Mouse (Mus musculus) urinary bladder, postnatal 36 days (tissue): ENCODE data around the gene Enpp3.

Experiments used
- DNase-seq, 2 experiments: peaks; one replicate each; pipeline ENCODE4 v3.0.0; 2022; ENCODE audit warnings: low spot score in 2 of 2, mixed read lengths in 1 of 2

Gene Enpp3

DNA sequence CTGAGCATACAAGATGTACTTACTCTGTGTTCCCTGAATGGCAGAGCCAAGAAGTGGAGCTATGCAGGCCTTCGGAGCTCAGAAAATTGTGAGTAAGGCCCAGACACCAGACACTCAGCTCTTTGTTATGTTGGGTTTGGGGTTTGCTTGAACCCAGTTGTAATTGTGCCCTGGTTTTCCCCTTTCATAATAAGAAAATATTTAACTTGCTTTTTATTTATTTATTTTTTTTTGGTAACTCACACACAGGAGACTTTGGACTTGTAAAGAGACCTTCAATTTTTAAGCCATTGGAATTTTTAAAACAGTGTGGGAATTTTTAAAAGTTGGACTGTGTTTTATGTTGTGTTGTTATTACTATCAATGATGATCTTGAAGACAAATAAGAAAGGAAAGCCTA is at the start of gene Enpp3:
TSS of gene Enpp3 (minus strand) at position 148 of the 400 bp plus-strand sequence.
- DNase-seq = no peak

DNA sequence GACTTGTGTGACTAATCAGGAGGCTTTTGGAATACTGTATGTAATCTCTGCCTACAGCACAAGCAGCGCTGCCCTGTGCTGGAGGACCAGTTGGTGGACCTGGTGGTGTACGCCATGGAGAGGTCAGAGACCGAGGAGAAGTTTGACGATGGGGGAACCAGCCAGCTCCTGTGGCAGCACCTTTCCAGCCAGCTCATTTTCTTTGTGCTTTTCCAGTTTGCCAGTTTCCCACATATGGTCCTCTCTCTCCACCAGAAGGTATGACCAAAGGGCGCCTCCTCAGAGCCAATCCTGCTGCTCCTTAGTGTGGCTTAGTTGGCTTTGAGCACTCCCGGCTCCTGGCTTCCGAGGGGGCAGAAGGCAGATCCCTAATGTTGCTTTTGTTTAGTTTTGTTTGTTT is 45.7 kb upstream of the Enpp3 start:
- DNase-seq = no peak

GRCm38 (mm10) chr10:24886008-24886407 is 43.4 kb upstream of the Enpp3 start:
- DNase-seq = no peak

GRCm38 (mm10) chr10:24873624-24874023 is 31.0 kb upstream of the Enpp3 start:
- DNase-seq = no peak

DNA sequence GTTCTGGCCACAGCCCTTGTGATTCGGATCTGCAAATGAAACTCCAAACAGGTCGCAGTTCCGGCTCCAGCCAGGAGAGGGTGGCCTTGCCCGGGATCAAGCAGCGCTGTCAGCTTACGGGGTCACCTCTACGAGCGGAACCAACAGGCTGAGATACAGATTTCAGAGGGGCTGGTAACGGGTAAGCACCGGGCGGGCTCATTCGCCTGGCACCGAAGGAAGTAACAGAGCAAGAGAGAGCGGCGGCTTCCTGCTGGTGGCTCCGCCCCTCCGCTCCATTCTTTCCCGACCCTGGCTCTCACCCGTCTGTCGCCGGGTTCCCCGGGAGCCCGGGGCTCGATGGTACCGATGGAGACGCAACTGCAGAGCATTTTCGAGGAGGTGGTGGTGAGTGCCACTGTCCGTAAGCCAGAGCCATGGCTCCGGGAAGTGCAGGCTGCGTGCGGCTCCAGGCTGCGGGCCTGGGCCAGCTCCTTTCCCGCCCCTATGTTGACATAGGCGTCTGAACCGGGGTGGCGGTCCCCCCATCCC is 27.2 kb upstream of the Enpp3 start, which contains the start of gene Med23:
TSS of gene Med23 (plus strand) at position 227 of the 531 bp plus-strand sequence.
- DNase-seq = peak; percentile 97 to 99

- DNase-seq = no peak
Measured at GRCm38 (mm10) chr10:24864434-24864833, 21.8 kb upstream of the Enpp3 start.

DNA sequence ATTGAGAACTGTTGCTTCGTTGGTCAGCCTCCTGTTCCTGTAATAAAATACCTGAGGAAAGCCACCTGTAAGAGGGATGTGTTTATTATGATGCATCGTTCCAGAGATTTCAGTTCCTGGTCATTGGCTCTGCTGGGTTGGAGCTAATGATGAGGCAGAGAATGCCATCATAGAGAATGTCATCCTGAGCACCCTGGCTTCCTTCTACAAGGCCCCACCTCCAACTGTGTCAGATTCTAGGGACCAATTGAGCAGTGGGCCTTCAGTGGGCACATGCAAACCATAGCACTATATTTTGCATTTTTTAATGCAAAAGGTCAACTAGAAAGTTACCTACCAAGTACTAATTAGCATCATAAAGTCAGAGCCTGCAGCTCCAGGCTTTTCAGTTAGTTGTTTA is 20.5 kb upstream of the Enpp3 start:
- no peak for DNase-seq

- no peak for DNase-seq
Measured at GRCm38 (mm10) chr10:24841998-24842397, 625 bp downstream of the Enpp3 start.

DNA sequence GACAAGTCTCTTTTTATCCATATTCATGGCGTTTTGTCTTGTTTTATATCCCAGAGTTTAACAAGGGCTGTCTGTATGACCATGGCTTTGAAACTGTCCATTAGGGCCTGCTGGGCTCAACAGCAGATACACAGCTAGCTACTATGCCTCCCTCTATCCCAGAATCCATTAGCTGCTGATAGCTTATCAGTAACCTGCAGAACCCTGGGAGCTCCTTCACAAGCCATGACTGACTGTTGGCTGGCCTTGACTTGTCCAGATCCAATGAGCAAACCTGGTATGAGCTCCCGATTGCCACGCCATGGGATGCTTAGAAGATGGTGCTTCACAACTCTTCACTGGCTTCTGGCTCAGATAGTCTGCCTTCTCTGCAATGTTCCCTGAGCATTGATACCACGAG is 1.8 kb downstream of the Enpp3 start:
- no peak for DNase-seq

GRCm38 (mm10) chr10:24836366-24837038 is 6.1 kb downstream of the Enpp3 start:
- DNase-seq = no peak

DNA sequence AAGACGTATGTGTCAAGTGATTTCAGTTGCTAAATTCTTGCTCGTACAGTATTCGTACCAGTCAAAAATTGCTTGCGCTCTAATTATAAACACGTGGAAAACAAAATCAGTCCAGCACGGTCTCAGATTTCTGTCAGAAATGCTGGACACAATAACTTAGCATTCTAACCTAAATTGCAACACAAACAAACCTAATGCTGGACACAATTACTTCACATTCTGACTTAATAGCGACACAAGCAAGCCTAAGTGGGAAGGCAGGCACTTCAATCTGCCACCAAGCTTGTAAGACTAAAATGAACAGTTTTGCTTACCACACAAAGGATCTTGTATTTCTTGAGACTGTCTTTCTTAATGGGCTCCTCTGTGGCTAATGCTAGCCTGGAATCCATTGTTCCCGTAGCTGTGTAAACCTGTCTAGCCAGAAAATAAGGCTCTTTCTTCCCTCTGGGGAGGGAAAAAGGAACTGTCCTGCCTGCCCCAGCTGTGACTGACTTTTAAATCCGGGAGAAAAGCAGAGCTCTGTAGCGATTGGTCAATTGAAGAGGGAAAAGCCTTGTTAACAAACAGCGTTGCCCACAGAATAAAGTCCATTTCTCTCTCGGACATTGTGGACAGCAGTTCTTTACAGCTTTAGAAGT is 6.8 kb downstream of the Enpp3 start:
- no peak for DNase-seq

GRCm38 (mm10) chr10:24834634-24835371 is 7.8 kb downstream of the Enpp3 start:
- DNase-seq = no peak

- DNase-seq = no peak
Measured at GRCm38 (mm10) chr10:24832306-24832705, 10.3 kb downstream of the Enpp3 start.

- no peak for DNase-seq
Measured at GRCm38 (mm10) chr10:24831377-24832095, 11.1 kb downstream of the Enpp3 start.

DNA sequence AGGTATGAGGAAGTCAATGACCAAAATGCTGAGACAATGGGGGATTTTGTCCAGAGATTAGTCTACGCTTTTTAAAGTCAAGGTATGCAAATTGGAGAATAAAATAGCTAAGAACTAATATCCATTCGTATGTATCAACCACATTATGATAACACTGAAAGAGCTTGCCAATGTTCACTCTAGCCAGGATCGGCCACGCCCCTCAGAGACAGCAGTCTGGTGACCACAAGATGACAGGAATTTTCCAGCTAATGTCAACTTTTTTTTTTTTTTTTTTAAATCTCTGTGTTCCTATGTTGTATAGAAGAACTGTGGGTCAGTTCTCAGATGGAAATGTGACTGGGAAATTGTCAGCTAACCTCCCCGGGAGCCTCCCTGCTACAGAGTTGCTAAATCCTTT is 12.2 kb downstream of the Enpp3 start:
- DNase-seq = no peak

GRCm38 (mm10) chr10:24828136-24828535 is 14.5 kb downstream of the Enpp3 start:
- DNase-seq = no peak

DNA sequence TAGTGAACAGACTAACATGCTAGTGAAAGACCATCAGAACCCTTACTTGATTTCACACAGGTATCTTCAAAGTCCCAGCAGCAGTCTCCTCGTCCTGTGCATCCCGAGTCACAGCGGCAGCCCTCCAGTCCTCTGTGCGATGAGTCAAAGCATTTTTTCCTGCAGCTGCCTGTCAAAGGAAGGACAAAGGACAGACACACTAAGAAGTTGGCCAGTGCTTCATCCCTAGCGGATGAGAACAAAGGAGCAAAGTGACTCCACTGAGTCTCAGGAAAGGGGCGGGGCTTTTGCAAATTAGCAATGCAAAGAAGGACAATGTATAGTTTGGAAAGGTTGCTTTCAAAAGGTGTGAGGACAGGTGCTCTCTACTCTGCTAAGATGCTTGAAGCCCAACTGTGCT is 16.5 kb downstream of the Enpp3 start:
- no peak for DNase-seq

DNA sequence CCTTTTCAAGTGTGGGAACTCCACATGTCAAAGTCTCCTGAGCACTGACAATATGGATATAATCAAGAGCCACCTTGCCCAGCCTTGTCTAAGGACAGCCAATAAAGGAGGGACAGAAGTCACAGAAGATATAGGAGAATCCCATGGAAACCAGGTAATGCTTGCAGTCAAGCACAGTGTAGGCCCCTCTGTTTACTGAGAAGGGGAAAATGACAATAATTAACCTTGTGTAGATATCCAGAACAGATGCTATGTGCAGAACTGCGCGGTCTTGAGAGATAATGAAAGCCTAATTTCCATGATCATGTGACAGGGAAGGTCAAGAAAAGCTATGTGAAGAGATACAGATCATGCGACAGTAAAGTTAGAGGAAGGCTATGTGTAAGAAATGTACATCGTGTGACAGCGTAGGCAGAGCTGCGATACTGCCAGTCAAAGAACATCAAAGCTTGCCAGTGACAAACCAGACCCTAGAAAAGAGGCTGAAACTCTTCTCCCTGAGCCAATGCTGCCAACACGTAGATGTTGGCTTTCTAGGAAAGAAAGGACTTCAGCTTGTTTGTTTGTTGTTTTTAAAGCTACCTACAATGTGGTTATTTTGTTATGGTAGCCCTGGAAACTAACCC is 17.1 kb downstream of the Enpp3 start:
- no peak for DNase-seq

DNA sequence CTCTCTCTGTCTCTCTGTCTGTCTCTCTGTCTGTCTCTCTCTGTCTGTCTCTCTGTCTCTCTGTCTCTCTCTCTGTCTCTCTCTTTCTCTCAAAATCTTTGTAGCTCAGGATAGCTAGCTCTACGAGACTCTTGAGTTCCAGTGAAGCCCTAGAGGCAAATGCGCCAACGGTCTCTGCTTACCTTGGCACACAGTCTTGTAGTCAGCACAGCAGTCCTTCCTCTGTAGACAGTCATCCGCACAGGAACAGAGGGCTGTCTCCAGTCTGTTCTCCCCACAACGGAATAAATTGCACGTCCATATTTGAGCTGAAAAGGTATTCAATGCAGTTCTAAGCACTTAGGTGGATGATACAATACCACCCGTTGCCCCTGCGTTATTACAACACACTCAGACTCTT is 18.0 kb downstream of the Enpp3 start:
- no peak for DNase-seq

GRCm38 (mm10) chr10:24823697-24824535 is 18.7 kb downstream of the Enpp3 start:
- DNase-seq = no peak

- DNase-seq = no peak
Measured at GRCm38 (mm10) chr10:24823265-24823664, 19.4 kb downstream of the Enpp3 start.
